Mouse (Mus musculus): ENCODE results near the gene Dhh. TPM values are rescaled to one million over a fixed set of nuclear protein-coding genes. Genes with fewer than 3 reads are reported as not detected.

The Dhh gene
- polyA plus RNA-seq, 1 experiment from 2014 or later, result 2.9 TPM

GRCm38 (mm10) chr15:98901530-98901929 lies 3.2 kb upstream of the Dhh start:
- Histone ChIP-seq H3K27me3 (ENCODE audit: insufficient read depth, low read length) (peaks cover 22% of the 10 kb centered on the region), H3K9me3 (replicated peaks; ENCODE audit: low read length) (no peaks in the 10 kb centered on the region), H3K4me1 (replicated peaks; ENCODE audit: insufficient read depth, low read length) (peaks cover 10% of the 10 kb centered on the region), H3K4me3 (replicated peaks; ENCODE audit: low read depth, low read length) (no peak overlapping the region), H3K36me3 (ENCODE audit: insufficient read depth, low read length) (peaks cover 11% of the 10 kb centered on the region), H3K27ac (no peak overlapping the region), H3K4me2 (ENCODE audit: low read length) (no peak overlapping the region), H3K9ac (ENCODE audit: low read depth, low read length) (no peak overlapping the region)
- TF ChIP-seq CTCF (IDR thresholded peaks at IDR 0.05; ENCODE audit: low read depth), result peak; percentile 30
- 73% methylated on average over 1 of the region's 1 CpGs for WGBS
- ATAC-seq (replicated peaks; ENCODE audit: low FRiP score, low read depth) (no peak), DNase-seq (ENCODE audit: low spot score) (no peak)

- peaks cover 33% of the 10 kb centered on the region for H3K4me1 ChIP-seq (replicated peaks; ENCODE audit: insufficient read depth, low read length)
- H3K27ac ChIP-seq, result no peak overlapping the region
- WGBS, result 5% methylated on average over 10 of the region's 10 CpGs
- H3K36me3 ChIP-seq (ENCODE audit: insufficient read depth, low read length), result no peaks in the 10 kb centered on the region
- H3K4me2 ChIP-seq (ENCODE audit: low read length), result peak overlapping the region; percentile 50
- no peak overlapping the region for H3K9ac ChIP-seq (ENCODE audit: low read depth, low read length)
- TF ChIP-seq CTCF (IDR thresholded peaks at IDR 0.05; ENCODE audit: low read depth), result no peak
- H3K9me3 ChIP-seq (replicated peaks; ENCODE audit: low read length), result no peaks in the 10 kb centered on the region
- peaks cover 42% of the 10 kb centered on the region for H3K27me3 ChIP-seq (ENCODE audit: insufficient read depth, low read length)
- no peak overlapping the region; the same call in 1 of the 2 replicates for H3K4me3 ChIP-seq (replicated peaks; ENCODE audit: low read depth, low read length)
- DNase-seq (ENCODE audit: low spot score) (peak; percentile 38), ATAC-seq (replicated peaks; ENCODE audit: low FRiP score, low read depth) (no peak)
Measured at GRCm38 (mm10) chr15:98897495-98897894, 845 bp downstream of the Dhh start.

- Histone ChIP-seq H3K9ac (ENCODE audit: low read depth, low read length) (peak overlapping the region; percentile 35; the same call in 1 of the 2 replicates), H3K9me3 (replicated peaks; ENCODE audit: low read length) (no peaks in the 10 kb centered on the region), H3K4me2 (ENCODE audit: low read length) (peak overlapping the region; percentile 57), H3K27me3 (ENCODE audit: insufficient read depth, low read length) (peaks cover 42% of the 10 kb centered on the region), H3K4me1 (replicated peaks; ENCODE audit: insufficient read depth, low read length) (peaks cover 33% of the 10 kb centered on the region), H3K36me3 (ENCODE audit: insufficient read depth, low read length) (no peaks in the 10 kb centered on the region), H3K4me3 (replicated peaks; ENCODE audit: low read depth, low read length) (peak overlapping the region; percentile 29), H3K27ac (peak overlapping the region; percentile 42; the same call in 1 of the 2 replicates)
- no peak for ATAC-seq (replicated peaks; ENCODE audit: low FRiP score, low read depth)
- WGBS, result 4% methylated on average over 41 of the region's 41 CpGs
- peak; percentile 40 for DNase-seq (ENCODE audit: low spot score)
- 0 out of 2 replicates have a peak, but pooled peaks have one; percentile 2 for TF ChIP-seq CTCF (IDR thresholded peaks at IDR 0.05; ENCODE audit: low read depth)
Measured at GRCm38 (mm10) chr15:98895635-98896589, 2.4 kb downstream of the Dhh start.

GRCm38 (mm10) chr15:98894746-98895634 lies 3.4 kb downstream of the Dhh start:
- Histone ChIP-seq H3K27ac (0 out of 2 replicates have a peak overlapping the region, but pooled peaks have one; percentile 42), H3K4me1 (replicated peaks; ENCODE audit: insufficient read depth, low read length) (peaks cover 33% of the 10 kb centered on the region), H3K9me3 (replicated peaks; ENCODE audit: low read length) (no peaks in the 10 kb centered on the region), H3K4me2 (ENCODE audit: low read length) (peak overlapping the region; percentile 97), H3K27me3 (ENCODE audit: insufficient read depth, low read length) (peaks cover 42% of the 10 kb centered on the region), H3K4me3 (replicated peaks; ENCODE audit: low read depth, low read length) (peak overlapping the region; percentile 51), H3K36me3 (ENCODE audit: insufficient read depth, low read length) (no peaks in the 10 kb centered on the region), H3K9ac (ENCODE audit: low read depth, low read length) (peak overlapping the region; percentile 35; the same call in 1 of the 2 replicates)
- ATAC-seq (replicated peaks; ENCODE audit: low FRiP score, low read depth) (no peak), DNase-seq (ENCODE audit: low spot score) (no peak)
- no peak for TF ChIP-seq CTCF (IDR thresholded peaks at IDR 0.05; ENCODE audit: low read depth)
- WGBS, result 8% methylated on average over 38 of the region's 38 CpGs

DNA sequence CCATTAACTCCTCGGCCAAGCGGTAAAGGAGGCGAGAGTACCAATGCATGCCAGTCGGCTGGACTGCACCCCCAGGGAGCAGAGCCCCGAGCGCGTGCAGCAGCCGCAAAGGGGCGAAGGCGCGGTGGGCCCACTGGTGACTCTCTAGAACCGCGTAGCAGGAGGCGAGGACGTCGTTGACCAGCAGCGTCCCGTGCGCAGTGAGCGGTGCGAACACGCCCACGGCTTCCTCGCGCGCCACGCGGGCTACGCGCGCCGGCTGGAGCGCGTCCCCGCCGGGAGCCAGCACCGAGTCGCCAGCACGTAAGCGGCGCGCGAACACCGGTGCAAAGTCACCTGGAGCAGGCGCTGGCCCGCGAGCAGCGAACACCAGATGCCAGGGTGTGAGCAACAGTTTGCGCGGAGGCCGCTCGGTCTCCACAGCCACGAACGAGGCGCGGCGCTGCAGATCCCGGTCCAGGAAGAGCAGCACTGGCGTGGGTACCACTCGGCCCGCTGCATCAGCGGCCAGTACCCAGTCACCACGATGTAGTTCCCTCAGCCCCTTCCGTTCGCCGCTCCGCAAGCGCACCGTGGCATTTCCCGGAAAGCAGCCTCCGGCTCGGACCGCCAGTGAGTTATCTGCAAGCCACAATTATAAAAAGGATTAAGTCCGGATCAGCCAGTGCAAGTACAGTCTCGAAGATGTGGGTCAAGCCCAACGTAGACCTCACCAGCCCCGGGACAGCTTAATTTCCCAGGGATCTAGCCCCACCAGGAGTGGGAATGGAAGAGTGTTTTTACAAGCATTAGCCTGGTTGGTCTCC lies 4.2 kb downstream of the Dhh start, which contains the start of gene Rhebl1:
Gene Rhebl1 (minus strand): TSS at position 601 of the 806 bp plus-strand sequence.
- under 1% methylated on average over 77 of the region's 77 CpGs for WGBS
- no peaks in the 10 kb centered on the region for H3K36me3 ChIP-seq (ENCODE audit: insufficient read depth, low read length)
- ATAC-seq (replicated peaks; ENCODE audit: low FRiP score, low read depth), result no peak
- TF ChIP-seq CTCF (IDR thresholded peaks at IDR 0.05; ENCODE audit: low read depth), result no peak
- H3K4me1 ChIP-seq (replicated peaks; ENCODE audit: insufficient read depth, low read length), result peaks cover 33% of the 10 kb centered on the region
- H3K9ac ChIP-seq (ENCODE audit: low read depth, low read length), result peak within 1 kb of the TSS; percentile 55
- H3K27me3 ChIP-seq (ENCODE audit: insufficient read depth, low read length), result peaks cover 41% of the 10 kb centered on the region
- peak within 1 kb of the TSS; percentile 51 for H3K4me3 ChIP-seq (replicated peaks; ENCODE audit: low read depth, low read length)
- peak; percentile 33 for DNase-seq (ENCODE audit: low spot score)
- H3K27ac ChIP-seq, result 0 out of 2 replicates have a peak within 1 kb of the TSS, but pooled peaks have one; percentile 42
- no peaks in the 10 kb centered on the region for H3K9me3 ChIP-seq (replicated peaks; ENCODE audit: low read length)
- H3K4me2 ChIP-seq (ENCODE audit: low read length), result peak within 1 kb of the TSS; percentile 97

Data from kidney, postnatal 0 days (tissue).